Mouse (Mus musculus): Measurements from ENCODE around the gene Slc6a5.

DNA sequence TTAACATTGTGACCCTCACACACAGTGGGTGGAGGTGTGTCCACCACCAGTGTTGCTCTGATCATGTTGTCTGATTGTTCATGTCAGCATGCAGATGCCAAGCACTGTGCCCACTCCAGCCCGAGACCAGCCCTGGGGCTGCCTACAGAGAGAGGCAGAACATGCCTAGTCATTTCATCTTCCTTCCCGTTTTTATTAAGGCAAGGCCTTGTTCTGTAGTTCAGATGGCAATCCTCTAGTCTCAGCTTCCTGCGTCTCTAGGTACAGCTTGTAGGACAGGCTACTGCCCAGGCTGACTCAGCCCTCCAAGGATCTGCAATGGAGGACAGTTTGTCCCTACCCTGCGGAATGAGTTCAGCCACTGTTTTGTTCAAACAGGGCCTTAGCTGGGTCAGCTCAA lies 13.0 kb downstream of the Slc6a5 start:
- no peak; a peak in 1 of 4 replicates for TF ChIP-seq POLR2A (IDR thresholded peaks at IDR 0.05; ENCODE audit: control insufficient read depth in 1 of 2, insufficient read depth in 1 of 2, low read depth in 1 of 2, low read length in 2 of 2, poor library complexity in 1 of 2)
- TF ChIP-seq CTCF (IDR thresholded peaks at IDR 0.05 in 2 of 3, conservative IDR thresholded peaks at IDR 0.05 in 1 of 3; ENCODE audit: control insufficient read depth in 1 of 3, insufficient read depth in 1 of 3, low read depth in 2 of 3, low read length in 3 of 3, poor library complexity in 1 of 3, severe bottlenecking in 1 of 3): no peak
- no peak for TF ChIP-seq USF1 (IDR thresholded peaks at IDR 0.05; ENCODE audit: low read depth, low read length)
- no peak for TF ChIP-seq ZC3H11A (IDR thresholded peaks at IDR 0.05; ENCODE audit: low read depth, low read length)
- no peak for TF ChIP-seq GATA1 (IDR thresholded peaks at IDR 0.05; ENCODE audit: low read depth, low read length)

All from MEL (cell line).